In genomic region chr19:29887476-29887875, GRCm38 (mm10) we compare ENCODE assay signal across 22 mouse cellular contexts. TPM values are rescaled to one million over a fixed set of nuclear protein-coding genes. Genes with fewer than 3 reads are reported as not detected.
A peak's percentile ranks its signal among the peaks of the same experiment; 100 is the strongest.
DNase-seq lines count a peak whose midpoint lies in the region; TF ChIP-seq lines count a peak whose summit lies in the region.
"Had no signal": no experiment of that assay in that cellular context is flagged by ENCODE, and none has a peak within 500 bp of the region (broad histone marks: within the 10 kb centered on the region; RNA-seq: fewer than 3 reads in every experiment).

No protein-coding gene starts in this region.

- H3K36me3 ChIP-seq in C2C12 (ENCODE audit: control insufficient read depth, insufficient read depth), result no peaks in the 10 kb centered on the region
- H3K36me3 ChIP-seq: embryonic facial prominence, embryonic 10.5 days; embryonic facial prominence, embryonic 12.5 days; forebrain, embryonic 15.5 days had no signal

- H3K79me2 ChIP-seq in C2C12 (ENCODE audit: control insufficient read depth, insufficient read depth), result no peaks in the 10 kb centered on the region

- no peak for TF ChIP-seq CTCF in C2C12 (IDR thresholded peaks at IDR 0.05; ENCODE audit: control insufficient read depth, insufficient read depth, insufficient read length)

- no peaks in the 10 kb centered on the region for H3K79me3 ChIP-seq in C2C12 (ENCODE audit: low read depth)

- H3K27me3 ChIP-seq in C2C12 (ENCODE audit: control insufficient read depth, insufficient read depth, insufficient read length), result no peaks in the 10 kb centered on the region
- H3K27me3 ChIP-seq: embryonic facial prominence, embryonic 12.5 days; forebrain, embryonic 13.5 days; forebrain, embryonic 15.5 days had no signal

- DNase-seq in 3T3-L1 (ENCODE audit: low read depth, low spot score), result peak; percentile 73
- DNase-seq in NIH3T3 (ENCODE audit: low read depth), result peak; percentile 48
- DNase-seq in heart, postnatal 36 days, result no peak
- DNase-seq in layer of hippocampus, adult 9-10 months (ENCODE audit: low spot score), result no peak
- DNase-seq in heart, postnatal 4 days, result no peak
- no peak for DNase-seq in neural tube, embryonic 10.5 days (ENCODE audit: extremely low spot score, low spot score)
- DNase-seq: adrenal gland, adult 2 months; adrenal gland, postnatal 10 days; adrenal gland, postnatal 25 days; B cell, adult 2 months; cerebellum, adult 11-12 months; cerebellum, adult 2 months; cerebellum, adult 9-10 months; cerebellum, postnatal 10 days; cerebellum, postnatal 25 days; forebrain, postnatal 0 days had no signal

- no peak overlapping the region for H3K4me3 ChIP-seq in C2C12 (ENCODE audit: insufficient read depth, poor library complexity, severe bottlenecking)
- H3K4me3 ChIP-seq: embryonic facial prominence, embryonic 10.5 days; embryonic facial prominence, embryonic 12.5 days; forebrain, embryonic 13.5 days; forebrain, embryonic 15.5 days had no signal

- intact Hi-C loops in heart, postnatal 36 days (cut with DNase I), result no loop called here

- no peak overlapping the region for H3ac ChIP-seq in C2C12 (ENCODE audit: control insufficient read depth, insufficient read length, low read depth)

TF ChIP-seq in C2C12, 6 proteins besides CTCF, POLR2A, EP300 and RAD21:
- no peak for TF ChIP-seq USF1 (IDR thresholded peaks at IDR 0.05; ENCODE audit: low read depth)
- no peak for TF ChIP-seq CEBPB (IDR thresholded peaks at IDR 0.05; ENCODE audit: low read depth)
- peak; percentile 65 for TF ChIP-seq FOSL1 (IDR thresholded peaks at IDR 0.05; ENCODE audit: insufficient read depth, low read length, poor library complexity, severe bottlenecking)
- no peak for TF ChIP-seq MYOD1 (IDR thresholded peaks at IDR 0.05; ENCODE audit: control insufficient read depth, insufficient read length, low read depth)
- TF ChIP-seq MYOG (IDR thresholded peaks at IDR 0.05; ENCODE audit: control insufficient read depth, extremely low read depth, insufficient read length), result no peak

RNA-seq across cellular contexts. Expression of gene Il33, which starts 37.4 kb away (rescaled TPM):
- polyA plus RNA-seq in C2C12 (2012; fragmentation: generic; extraction: Trizol), result 1.2 TPM
- total RNA-seq in heart, postnatal 36 days (2021), result 1 to 10 TPM; 6.1 to 7.0 TPM
- 1 to 10 TPM; 2.5 to 3.4 TPM for total RNA-seq in heart, postnatal 4 days (2021)
- total RNA-seq: MEL had no signal

Comparison
In these comparisons a context has a peak if more than half of its experiments do, and no peak if none do; other contexts are left out.
1. DNase-seq: peak in 3T3-L1 (single experiment) and NIH3T3 (single experiment); none in heart, postnatal 36 days (0 of 2), layer of hippocampus, adult 9-10 months (single experiment), heart, postnatal 4 days (single experiment) and neural tube, embryonic 10.5 days (single experiment).